Mouse (Mus musculus) spleen, adult 2 months (tissue): ENCODE measurements around the gene Dph7.

Source experiments
- CTCF ChIP-seq: fragments of 200-500 bp; IDR thresholded peaks from 2 replicates; pipeline ENCODE4 v1.5.1; 2011; ENCODE audit warnings: mild to moderate bottlenecking, inconsistent platforms; ENCODE audit not compliant: insufficient read depth, insufficient read length, insufficient replicate concordance; ENCODE audit errors: extremely low read depth
- POLR2A ChIP-seq: fragments of 200-500 bp; IDR thresholded peaks from 2 replicates; pipeline ENCODE4 v1.6.1; 2011; ENCODE audit warnings: low read depth, low read length, inconsistent platforms

DNA sequence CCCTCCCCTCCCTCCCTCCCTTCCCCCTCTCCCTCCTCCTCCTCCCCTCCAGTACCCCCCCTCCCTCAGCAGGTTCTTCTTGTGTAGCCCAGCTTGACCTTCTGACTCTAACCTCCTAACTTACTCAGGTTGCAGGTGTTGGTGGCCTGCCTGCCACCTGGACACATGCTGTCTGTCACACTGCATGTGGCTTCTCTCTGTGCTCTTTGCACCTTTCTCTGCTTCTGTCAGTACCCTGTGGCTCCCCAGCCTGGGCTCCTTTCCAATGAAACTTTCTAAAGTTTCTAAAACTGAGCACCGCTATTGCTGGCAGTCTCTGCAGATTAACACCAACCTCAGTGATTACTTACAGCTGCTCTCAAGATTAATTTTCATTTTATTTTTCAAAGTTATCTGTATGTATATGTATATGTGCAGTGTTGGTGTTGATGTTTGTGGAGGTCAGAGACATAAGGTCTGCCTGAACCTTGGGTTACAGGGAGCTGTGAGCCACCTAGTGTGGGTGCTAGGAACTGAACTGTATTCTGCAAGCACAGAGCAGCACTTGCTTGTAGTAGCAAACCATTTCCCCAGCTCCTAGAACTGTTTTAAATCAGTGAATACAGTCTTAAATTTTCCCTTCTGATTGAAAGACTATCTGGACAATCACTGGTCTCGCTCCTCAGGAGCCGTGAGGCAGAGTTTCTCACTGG, 38.5 kb downstream of the Dph7 start:
- TF ChIP-seq POLR2A (no peak), CTCF (no peak)
